Mouse (Mus musculus) lung, embryonic 15.5 days (tissue): ENCODE results near the gene Neurod2. TPM values are rescaled to one million over a fixed set of nuclear protein-coding genes. Genes with fewer than 3 reads are reported as not detected.

Experiments
- ATAC-seq: fragments of 200-750 bp; cut with Nextera tagmentation; 2 replicates; pipeline ENCODE4 v1.8.0; 2017; ENCODE audit warnings: moderate number of reproducible peaks, borderline replicate concordance; ENCODE audit not compliant: low FRiP score, low TSS enrichment; ENCODE audit errors: extremely low read depth
- H3K27ac ChIP-seq: fragments of 300-500 bp; sonication (generic); 2 replicates; pipeline ENCODE4 v1.5.1; 2015; ENCODE audit warnings: moderate library complexity, mild to moderate bottlenecking, inconsistent platforms
- H3K27me3 ChIP-seq: fragments of 300-500 bp; sonication (generic); 2 replicates; pipeline ENCODE4 v1.6.1; 2015; ENCODE audit warnings: inconsistent platforms
- H3K36me3 ChIP-seq: fragments of 300-500 bp; sonication (generic); 2 replicates; pipeline ENCODE4 v1.6.1; 2015; ENCODE audit warnings: inconsistent platforms
- H3K4me1 ChIP-seq: fragments of 300-500 bp; sonication (generic); 2 replicates; pipeline ENCODE4 v1.6.1; 2015; ENCODE audit warnings: inconsistent platforms
- H3K4me2 ChIP-seq: fragments of 300-500 bp; sonication (generic); 2 replicates; pipeline ENCODE4 v1.6.1; 2015; ENCODE audit warnings: inconsistent platforms, mild to moderate bottlenecking, moderate library complexity
- H3K4me3 ChIP-seq: fragments of 300-500 bp; sonication (generic); 2 replicates; pipeline ENCODE4 v1.5.1; 2015; ENCODE audit warnings: mild to moderate bottlenecking, inconsistent platforms
- H3K9ac ChIP-seq: fragments of 300-500 bp; sonication (generic); 2 replicates; pipeline ENCODE4 v1.6.1; 2015; ENCODE audit warnings: inconsistent platforms
- H3K9me3 ChIP-seq: fragments of 300-500 bp; sonication (generic); 2 replicates; pipeline ENCODE4 v1.6.1; 2016; ENCODE audit warnings: inconsistent platforms
- WGBS: fragments of 180-500 bp; shearing (Covaris S2); methylation state at CpG from one replicate; pipeline ENCODE4 v1.1.7; 2015; 5-methylcytosine and 5-hydroxymethylcytosine counted together
- polyA plus RNA-seq: library from polyadenylated mRNA; unstranded; fragments of >200 nt; fragmentation: Nextera tagmentation; extraction: Ambion mirVana; gene quantifications from 2 replicates; pipeline ENCODE4 v1.2.1, GENCODE M21; 2015

Neurod2 gene
- polyA plus RNA-seq, result 0.05 TPM in 1 of 2 replicates, not detected in the other

DNA sequence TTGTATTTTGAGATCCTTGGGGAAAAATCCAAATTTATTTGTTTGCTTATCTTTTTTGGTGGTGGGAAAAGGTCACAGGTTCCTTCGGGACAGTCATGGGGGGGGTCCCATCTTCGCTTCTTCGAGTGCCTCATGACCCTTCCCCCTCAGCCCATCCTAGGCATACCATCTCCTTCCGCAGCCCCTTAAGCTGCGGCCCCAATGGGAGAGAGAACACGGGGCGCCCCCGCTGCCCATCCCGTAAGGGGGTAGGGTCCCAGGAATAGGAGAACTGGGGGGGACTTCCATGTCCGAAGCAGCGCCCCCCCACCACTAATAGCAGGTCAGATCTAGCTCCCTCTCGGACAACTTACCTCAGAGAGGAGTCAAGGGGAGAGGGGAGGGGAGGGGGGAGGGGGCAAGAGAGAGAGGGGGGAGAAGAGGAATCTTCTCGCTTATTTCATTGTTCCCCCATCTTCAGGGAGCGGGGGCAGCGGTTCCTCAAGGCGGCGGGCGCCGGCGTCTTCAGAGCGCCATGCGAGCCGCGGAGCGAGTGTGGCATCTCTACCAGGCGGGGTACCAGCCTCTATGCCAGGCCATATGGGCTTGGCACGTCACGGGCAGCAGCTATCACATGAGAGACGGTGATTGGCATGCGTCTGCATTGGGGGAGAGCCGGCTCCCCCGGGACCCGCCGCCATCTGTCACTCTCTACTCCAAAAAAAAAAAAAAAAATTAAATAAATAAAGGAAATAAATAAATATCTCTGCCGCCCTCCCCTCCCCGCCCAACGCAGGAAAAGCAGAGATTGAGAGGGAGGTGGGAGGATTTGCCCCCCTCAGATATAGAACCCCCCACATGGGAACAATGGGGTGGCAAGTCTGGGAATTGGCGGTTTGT, at the start of gene Neurod2:
Gene Neurod2 (minus strand): TSS at position 568 of the 879 bp plus-strand sequence.
- peaks cover 19% of the 10 kb centered on the region for H3K4me1 ChIP-seq
- no peaks in the 10 kb centered on the region for H3K9me3 ChIP-seq
- 1% methylated on average over 38 of the region's 38 CpGs for WGBS
- H3K27me3 ChIP-seq, result peaks cover 100% of the 10 kb centered on the region
- no peak within 1 kb of the TSS for H3K27ac ChIP-seq
- no peak for ATAC-seq
- H3K36me3 ChIP-seq, result no peaks in the 10 kb centered on the region
- peak within 1 kb of the TSS; percentile 44 for H3K4me2 ChIP-seq
- H3K9ac ChIP-seq, result no peak within 1 kb of the TSS
- peak within 1 kb of the TSS; percentile 23 for H3K4me3 ChIP-seq

GRCm38 (mm10) chr11:98377787-98378186, 48.3 kb upstream of the Neurod2 start:
- Histone ChIP-seq H3K27ac (no peak overlapping the region), H3K4me2 (no peak overlapping the region), H3K4me1 (peaks cover 8% of the 10 kb centered on the region), H3K36me3 (peaks cover 59% of the 10 kb centered on the region), H3K9me3 (no peaks in the 10 kb centered on the region), H3K27me3 (no peaks in the 10 kb centered on the region), H3K4me3 (no peak overlapping the region), H3K9ac (no peak overlapping the region)
- ATAC-seq, result no peak
- WGBS, result 78% methylated on average over 11 of the region's 11 CpGs

DNA sequence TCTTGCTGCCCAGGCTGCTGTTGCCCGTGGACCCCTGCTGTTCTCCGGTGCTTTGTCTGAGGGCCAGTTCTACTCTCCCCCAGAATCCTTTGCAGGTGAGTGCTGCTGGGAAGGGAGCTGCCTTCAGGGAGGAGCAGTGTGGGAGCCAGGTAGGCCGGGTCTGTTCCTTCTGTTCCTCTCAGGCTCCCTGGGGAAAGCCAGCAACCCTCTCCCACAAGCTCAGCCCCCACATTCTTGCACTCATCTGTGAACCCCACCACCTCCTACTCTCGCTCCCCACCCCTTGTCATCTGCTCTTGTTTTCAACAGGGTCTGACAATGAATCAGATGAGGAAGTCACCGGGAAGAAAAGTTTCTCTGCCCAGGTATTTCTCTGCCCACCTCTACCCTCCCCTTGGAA, 47.3 kb upstream of the Neurod2 start:
- H3K27me3 ChIP-seq, result no peaks in the 10 kb centered on the region
- no peak overlapping the region for H3K9ac ChIP-seq
- WGBS, result 76% methylated on average over 5 of the region's 5 CpGs
- H3K36me3 ChIP-seq, result peaks cover 61% of the 10 kb centered on the region
- H3K9me3 ChIP-seq, result no peaks in the 10 kb centered on the region
- ATAC-seq, result no peak
- no peak overlapping the region for H3K27ac ChIP-seq
- H3K4me3 ChIP-seq, result no peak overlapping the region
- peaks cover 10% of the 10 kb centered on the region for H3K4me1 ChIP-seq
- H3K4me2 ChIP-seq, result no peak overlapping the region

DNA sequence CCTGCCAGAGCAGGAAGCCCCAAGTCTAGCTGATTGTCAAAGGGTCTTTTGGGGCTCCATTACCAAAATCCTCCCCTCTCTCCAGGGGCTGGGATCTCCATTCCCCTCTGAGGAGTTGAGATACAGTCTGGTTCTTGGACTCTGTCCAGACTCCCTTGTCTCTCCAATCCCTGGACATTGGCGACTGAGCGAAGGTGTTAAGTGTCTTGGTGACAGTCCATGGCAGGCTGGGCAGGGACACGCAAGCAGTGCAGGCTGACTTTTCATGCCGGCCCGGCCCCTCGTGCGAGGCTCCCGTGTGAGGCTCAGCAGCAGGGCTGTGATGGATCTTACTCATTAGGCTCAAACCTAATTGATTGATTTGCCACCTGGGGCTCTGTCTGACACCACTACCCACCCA, 44.8 kb upstream of the Neurod2 start:
- peaks cover 51% of the 10 kb centered on the region for H3K36me3 ChIP-seq
- no peaks in the 10 kb centered on the region for H3K9me3 ChIP-seq
- no peak overlapping the region for H3K4me3 ChIP-seq
- no peak overlapping the region for H3K9ac ChIP-seq
- no peak overlapping the region for H3K4me2 ChIP-seq
- no peaks in the 10 kb centered on the region for H3K27me3 ChIP-seq
- ATAC-seq, result no peak
- 0 out of 2 replicates have a peak, but pooled peaks cover 3% of the 10 kb centered on the region for H3K4me1 ChIP-seq
- no peak overlapping the region for H3K27ac ChIP-seq
- WGBS, result 64% methylated on average over 8 of the region's 8 CpGs

GRCm38 (mm10) chr11:98373244-98373643, 43.8 kb upstream of the Neurod2 start:
- Histone ChIP-seq H3K9ac (no peak overlapping the region), H3K27me3 (no peaks in the 10 kb centered on the region), H3K9me3 (no peaks in the 10 kb centered on the region), H3K4me3 (no peak overlapping the region), H3K4me2 (no peak overlapping the region), H3K36me3 (peaks cover 41% of the 10 kb centered on the region), H3K4me1 (0 out of 2 replicates have a peak, but pooled peaks cover 3% of the 10 kb centered on the region), H3K27ac (no peak overlapping the region)
- WGBS, result 68% methylated on average over 6 of the region's 6 CpGs
- no peak for ATAC-seq

DNA sequence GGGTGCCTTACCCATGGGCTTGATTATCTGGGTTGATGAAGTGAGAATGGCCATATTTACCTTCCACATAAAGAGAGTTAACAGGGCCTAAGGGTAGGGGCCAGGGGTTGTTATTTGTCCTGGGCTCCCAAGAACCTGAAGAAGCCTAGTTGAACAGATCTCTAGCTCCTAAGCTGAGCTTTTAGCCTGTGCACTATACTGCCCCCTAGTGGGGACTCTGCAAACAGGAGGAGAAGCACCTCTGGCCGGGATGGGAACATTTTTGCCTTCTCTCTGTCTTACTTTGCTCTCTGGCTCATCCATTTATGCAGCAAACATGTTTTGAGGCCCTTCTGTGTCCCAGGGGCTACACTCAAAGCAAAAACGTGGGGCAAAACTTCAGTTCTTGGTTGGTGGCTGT, 43.0 kb upstream of the Neurod2 start:
- 2% methylated on average over 2 of the region's 2 CpGs for WGBS
- no peak for ATAC-seq
- no peak overlapping the region for H3K9ac ChIP-seq
- 0 out of 2 replicates have a peak, but pooled peaks cover 3% of the 10 kb centered on the region for H3K4me1 ChIP-seq
- H3K9me3 ChIP-seq, result no peaks in the 10 kb centered on the region
- no peak overlapping the region for H3K27ac ChIP-seq
- no peak overlapping the region for H3K4me2 ChIP-seq
- H3K27me3 ChIP-seq, result no peaks in the 10 kb centered on the region
- no peak overlapping the region for H3K4me3 ChIP-seq
- peaks cover 34% of the 10 kb centered on the region for H3K36me3 ChIP-seq

- Histone ChIP-seq H3K27me3 (no peaks in the 10 kb centered on the region), H3K36me3 (peaks cover 28% of the 10 kb centered on the region), H3K9ac (no peak overlapping the region), H3K27ac (no peak overlapping the region), H3K4me2 (no peak overlapping the region), H3K4me1 (0 out of 2 replicates have a peak, but pooled peaks cover 3% of the 10 kb centered on the region), H3K4me3 (no peak overlapping the region), H3K9me3 (no peaks in the 10 kb centered on the region)
- 56% methylated on average over 10 of the region's 10 CpGs for WGBS
- peak; percentile 13; the same call in 1 of the 2 replicates for ATAC-seq
Observed at GRCm38 (mm10) chr11:98371556-98372240, 42.2 kb upstream of the Neurod2 start.

DNA sequence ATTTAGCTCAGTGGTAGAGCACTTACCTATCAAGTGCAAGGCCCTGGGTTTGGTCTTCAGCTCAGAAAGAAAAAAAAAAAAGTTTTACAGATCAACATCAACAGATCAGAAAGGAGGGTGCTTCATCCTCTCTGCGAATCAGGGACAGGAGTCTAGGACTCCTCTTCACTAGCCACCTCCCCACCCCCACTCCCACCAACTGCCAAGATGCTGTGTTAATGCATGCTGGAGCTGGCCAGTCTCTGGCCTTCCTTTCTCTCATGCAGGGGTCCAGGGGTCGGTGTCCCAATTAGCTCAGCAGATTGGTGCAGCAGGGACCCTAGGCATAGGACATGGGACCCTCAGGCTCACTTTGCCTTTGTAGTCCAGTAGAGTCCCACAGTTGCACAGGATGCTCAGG, 41.1 kb upstream of the Neurod2 start:
- Histone ChIP-seq H3K9me3 (no peaks in the 10 kb centered on the region), H3K36me3 (peaks cover 17% of the 10 kb centered on the region), H3K27me3 (no peaks in the 10 kb centered on the region), H3K27ac (no peak overlapping the region), H3K4me2 (no peak overlapping the region), H3K4me3 (no peak overlapping the region), H3K9ac (no peak overlapping the region), H3K4me1 (0 out of 2 replicates have a peak, but pooled peaks cover 3% of the 10 kb centered on the region)
- 88% methylated on average over 2 of the region's 2 CpGs for whole genome bisulfite sequencing
- no peak for ATAC-seq

GRCm38 (mm10) chr11:98369337-98369736, 39.9 kb upstream of the Neurod2 start:
- Histone ChIP-seq H3K4me1 (peaks cover 4% of the 10 kb centered on the region), H3K27ac (no peak overlapping the region)
- 72% methylated on average over 6 of the region's 6 CpGs for WGBS

DNA sequence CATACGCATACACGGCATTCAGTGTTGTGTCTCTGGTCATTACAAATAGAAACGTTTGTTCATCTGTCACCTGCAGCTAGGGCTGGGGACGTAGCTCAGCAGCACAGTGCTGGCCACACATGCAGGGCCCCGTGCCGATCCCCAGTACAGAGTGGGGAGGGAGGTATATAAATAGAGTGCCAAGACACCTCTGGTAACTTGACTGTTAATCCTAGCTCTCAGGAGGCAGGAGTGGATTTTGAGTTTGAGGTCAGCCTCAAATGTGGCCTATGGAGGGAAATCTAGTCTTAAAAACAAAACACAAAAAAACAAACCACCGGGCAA, 38.4 kb upstream of the Neurod2 start:
- Histone ChIP-seq H3K4me1 (peaks cover 19% of the 10 kb centered on the region), H3K27me3 (no peaks in the 10 kb centered on the region), H3K36me3 (0 out of 2 replicates have a peak, but pooled peaks cover 2% of the 10 kb centered on the region), H3K4me3 (no peak overlapping the region), H3K9me3 (no peaks in the 10 kb centered on the region), H3K4me2 (no peak overlapping the region), H3K9ac (no peak overlapping the region), H3K27ac (no peak overlapping the region)
- no peak for ATAC-seq
- 72% methylated on average over 7 of the region's 7 CpGs for WGBS

More at GRCm38 (mm10) chr11:98369337-98369736, 39.9 kb upstream of the Neurod2 start:
- Histone ChIP-seq H3K9me3 (no peaks in the 10 kb centered on the region), H3K4me3 (no peak overlapping the region), H3K9ac (no peak overlapping the region), H3K36me3 (peaks cover 4% of the 10 kb centered on the region; the same call in 1 of the 2 replicates), H3K4me2 (no peak overlapping the region), H3K27me3 (no peaks in the 10 kb centered on the region)
- no peak for ATAC-seq

- Histone ChIP-seq H3K4me1 (peaks cover 21% of the 10 kb centered on the region), H3K36me3 (no peaks in the 10 kb centered on the region), H3K4me3 (no peak overlapping the region), H3K4me2 (no peak overlapping the region), H3K9ac (no peak overlapping the region), H3K27ac (no peak overlapping the region), H3K27me3 (no peaks in the 10 kb centered on the region), H3K9me3 (no peaks in the 10 kb centered on the region)
- no peak for ATAC-seq
- 71% methylated on average over 10 of the region's 10 CpGs for WGBS
Observed at GRCm38 (mm10) chr11:98367171-98367862, 37.9 kb upstream of the Neurod2 start.
